7 mouse cellular contexts compared by ENCODE assay signal in genomic region chr4:76448678-76449465, GRCm38 (mm10).
DNase-seq lines count a peak whose midpoint lies in the region; ATAC-seq lines count a peak whose summit lies in the region.

No protein-coding gene starts in this region.

- H3K4me3 ChIP-seq in lung, embryonic 15.5 days: peak overlapping the region; percentile 82
- H3K4me3 ChIP-seq in embryonic facial prominence, embryonic 15.5 days (replicated peaks): peak overlapping the region; percentile 89
- peak overlapping the region; percentile 90 for H3K4me3 ChIP-seq in kidney, embryonic 16.5 days (ENCODE audit: low read length)
- peak overlapping the region; percentile 81 for H3K4me3 ChIP-seq in neural tube, embryonic 12.5 days

- DNase-seq in lung, postnatal 25 days (ENCODE audit: low spot score): no peak
- no peak for DNase-seq in spleen, adult 12 weeks (ENCODE audit: low spot score)

- no peaks in the 10 kb centered on the region for H3K36me3 ChIP-seq in lung, embryonic 15.5 days
- H3K36me3 ChIP-seq in embryonic facial prominence, embryonic 15.5 days: no peaks in the 10 kb centered on the region
- H3K36me3 ChIP-seq in kidney, embryonic 16.5 days (ENCODE audit: insufficient read depth, low read length): no peaks in the 10 kb centered on the region
- no peaks in the 10 kb centered on the region for H3K36me3 ChIP-seq in neural tube, embryonic 12.5 days

- peak overlapping the region; percentile 94 for H3K4me2 ChIP-seq in lung, embryonic 15.5 days
- H3K4me2 ChIP-seq in embryonic facial prominence, embryonic 15.5 days (replicated peaks): peak overlapping the region; percentile 84
- peak overlapping the region; percentile 81 for H3K4me2 ChIP-seq in kidney, embryonic 16.5 days (replicated peaks; ENCODE audit: low read depth, low read length)
- peak overlapping the region; percentile 79 for H3K4me2 ChIP-seq in neural tube, embryonic 12.5 days (replicated peaks)

- H3K9me3 ChIP-seq in lung, embryonic 15.5 days: no peaks in the 10 kb centered on the region
- no peaks in the 10 kb centered on the region for H3K9me3 ChIP-seq in embryonic facial prominence, embryonic 15.5 days (replicated peaks)
- H3K9me3 ChIP-seq in kidney, embryonic 16.5 days (ENCODE audit: low read length): no peaks in the 10 kb centered on the region
- no peaks in the 10 kb centered on the region for H3K9me3 ChIP-seq in neural tube, embryonic 12.5 days

- peak overlapping the region; percentile 91 for H3K27ac ChIP-seq in lung, embryonic 15.5 days
- H3K27ac ChIP-seq in embryonic facial prominence, embryonic 15.5 days (replicated peaks): peak overlapping the region; percentile 97
- H3K27ac ChIP-seq in kidney, embryonic 16.5 days (ENCODE audit: low read length): peak overlapping the region; percentile 97
- peak overlapping the region; percentile 90 for H3K27ac ChIP-seq in neural tube, embryonic 12.5 days

- no peak for ATAC-seq in lung, embryonic 15.5 days (ENCODE audit: borderline replicate concordance, extremely low read depth, low FRiP score, low TSS enrichment)
- ATAC-seq in embryonic facial prominence, embryonic 15.5 days (ENCODE audit: insufficient number of reproducible peaks, low FRiP score, low TSS enrichment, low read depth): no peak
- ATAC-seq in kidney, embryonic 16.5 days (ENCODE audit: low FRiP score, low TSS enrichment): no peak
- ATAC-seq in neural tube, embryonic 12.5 days (ENCODE audit: low FRiP score, low read depth): peak; percentile 17; the same call in 1 of the 2 replicates
- ATAC-seq in granulocyte monocyte progenitor cell, adult 5-6 weeks (replicated peaks; ENCODE audit: poor library complexity, severe bottlenecking): no peak

- peaks cover 5% of the 10 kb centered on the region; the same call in 1 of the 2 replicates for H3K4me1 ChIP-seq in lung, embryonic 15.5 days
- H3K4me1 ChIP-seq in embryonic facial prominence, embryonic 15.5 days: no peaks in the 10 kb centered on the region
- H3K4me1 ChIP-seq in kidney, embryonic 16.5 days (ENCODE audit: insufficient read depth, low read length): peaks cover 12% of the 10 kb centered on the region; the same call in 1 of the 2 replicates
- H3K4me1 ChIP-seq in neural tube, embryonic 12.5 days: peaks cover 1% of the 10 kb centered on the region

- peak overlapping the region; percentile 90 for H3K9ac ChIP-seq in lung, embryonic 15.5 days
- H3K9ac ChIP-seq in embryonic facial prominence, embryonic 15.5 days: peak overlapping the region; percentile 93
- H3K9ac ChIP-seq in kidney, embryonic 16.5 days (replicated peaks; ENCODE audit: low read length): peak overlapping the region; percentile 98
- peak overlapping the region; percentile 96 for H3K9ac ChIP-seq in neural tube, embryonic 12.5 days

- under 1% methylated on average over 24 of the region's 24 CpGs for WGBS in lung, embryonic 15.5 days
- WGBS in embryonic facial prominence, embryonic 15.5 days: under 1% methylated on average over 24 of the region's 24 CpGs
- WGBS in kidney, embryonic 16.5 days: under 1% methylated on average over 24 of the region's 24 CpGs
- under 1% methylated on average over 24 of the region's 24 CpGs for WGBS in neural tube, embryonic 12.5 days

- H3K27me3 ChIP-seq in lung, embryonic 15.5 days: 0 out of 2 replicates have a peak, but pooled peaks cover 2% of the 10 kb centered on the region
- H3K27me3 ChIP-seq in embryonic facial prominence, embryonic 15.5 days: no peaks in the 10 kb centered on the region
- no peaks in the 10 kb centered on the region for H3K27me3 ChIP-seq in kidney, embryonic 16.5 days (ENCODE audit: insufficient read depth, low read length)
- no peaks in the 10 kb centered on the region for H3K27me3 ChIP-seq in neural tube, embryonic 12.5 days (replicated peaks)
